Comparison of ENCODE assay signal across 8 mouse cellular contexts in the genomic region with DNA sequence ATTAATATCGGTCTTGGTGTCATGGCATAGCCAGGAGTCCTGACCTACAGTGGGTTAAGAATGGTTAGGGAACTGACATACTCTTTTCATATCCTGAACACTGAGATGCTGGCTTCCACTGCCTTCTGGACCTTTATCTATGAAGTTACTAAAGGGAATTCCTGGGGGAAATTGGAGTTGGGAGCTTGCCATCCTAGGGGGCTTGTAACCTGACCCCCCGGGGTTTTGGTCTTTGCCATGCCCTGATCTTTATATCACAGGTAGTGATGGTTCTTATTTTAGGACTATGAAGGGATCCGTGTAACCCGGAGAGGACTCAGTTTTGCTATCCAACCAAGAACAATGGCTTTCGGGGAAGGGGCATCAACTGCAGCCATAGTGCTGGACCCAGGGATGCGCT. TPM values are rescaled to one million over a fixed set of nuclear protein-coding genes. Genes with fewer than 3 reads are reported as not detected.
DNase-seq lines count a peak whose midpoint lies in the region; ATAC-seq and TF ChIP-seq lines count a peak whose summit lies in the region.

No protein-coding gene starts in this region.

- no peaks in the 10 kb centered on the region for H3K36me3 ChIP-seq in neural tube, embryonic 11.5 days (ENCODE audit: control insufficient read depth, insufficient read depth, low read length)
- no peaks in the 10 kb centered on the region for H3K36me3 ChIP-seq in limb, embryonic 14.5 days (ENCODE audit: control insufficient read depth, insufficient read depth, low read length)

- peaks cover 9% of the 10 kb centered on the region for H3K4me1 ChIP-seq in neural tube, embryonic 11.5 days (ENCODE audit: control insufficient read depth, insufficient read depth, low read length)
- peaks cover 6% of the 10 kb centered on the region; the same call in 1 of the 2 replicates for H3K4me1 ChIP-seq in limb, embryonic 14.5 days (ENCODE audit: control insufficient read depth, insufficient read depth, low read length)

- no peak for TF ChIP-seq POLR2A in limb, embryonic 14.5 days (IDR thresholded peaks at IDR 0.05; ENCODE audit: borderline replicate concordance, extremely low read depth, insufficient read depth, insufficient read length)

- 90% methylated on average over 6 of the region's 6 CpGs for WGBS in neural tube, embryonic 11.5 days
- 91% methylated on average over 6 of the region's 6 CpGs for WGBS in limb, embryonic 14.5 days

- H3K4me3 ChIP-seq in neural tube, embryonic 11.5 days (ENCODE audit: low read depth, low read length): peak overlapping the region; percentile 52
- H3K4me3 ChIP-seq in limb, embryonic 14.5 days (replicated peaks; ENCODE audit: low read length): peak overlapping the region; percentile 64

- no peaks in the 10 kb centered on the region for H3K27me3 ChIP-seq in neural tube, embryonic 11.5 days (ENCODE audit: control insufficient read depth, insufficient read depth, low read length)
- no peaks in the 10 kb centered on the region for H3K27me3 ChIP-seq in limb, embryonic 14.5 days (ENCODE audit: control insufficient read depth, insufficient read depth, low read length)

- H3K4me2 ChIP-seq in neural tube, embryonic 11.5 days (ENCODE audit: low read depth): peak overlapping the region; percentile 48
- peak overlapping the region; percentile 54 for H3K4me2 ChIP-seq in limb, embryonic 14.5 days (replicated peaks; ENCODE audit: low read depth, low read length, severe bottlenecking)

- H3K27ac ChIP-seq in neural tube, embryonic 11.5 days (ENCODE audit: low read depth, low read length): no peak overlapping the region
- H3K27ac ChIP-seq in limb, embryonic 14.5 days (replicated peaks; ENCODE audit: low read depth, low read length): no peak overlapping the region

- H3K9me3 ChIP-seq in neural tube, embryonic 11.5 days (ENCODE audit: control insufficient read depth, low read length): no peaks in the 10 kb centered on the region
- no peaks in the 10 kb centered on the region for H3K9me3 ChIP-seq in limb, embryonic 14.5 days (ENCODE audit: control insufficient read depth, low read length)

- no peak for ATAC-seq in neural tube, embryonic 11.5 days (ENCODE audit: insufficient read depth, low FRiP score, low TSS enrichment)
- no peak for ATAC-seq in limb, embryonic 14.5 days (ENCODE audit: low FRiP score, low read depth)

- no peak overlapping the region for H3K9ac ChIP-seq in neural tube, embryonic 11.5 days (ENCODE audit: low read length)
- H3K9ac ChIP-seq in limb, embryonic 14.5 days (ENCODE audit: low read depth, low read length, severe bottlenecking): 0 out of 2 replicates have a peak overlapping the region, but pooled peaks have one; percentile 63

- peak; percentile 50 for DNase-seq in cerebellum, adult 11-12 months
- no peak for DNase-seq in cerebellum, postnatal 4 days (ENCODE audit: low spot score in 2 of 2)
- no peak for DNase-seq in neural tube, embryonic 11.5 days (ENCODE audit: low spot score)
- no peak for DNase-seq in neural tube, embryonic 10.5 days (ENCODE audit: extremely low spot score, low spot score)
- DNase-seq in limb, embryonic 14.5 days (ENCODE audit: low spot score): no peak
- DNase-seq in ovary, postnatal 10 days (ENCODE audit: low spot score): no peak
- no peak for DNase-seq in adrenal gland, postnatal 10 days
- DNase-seq in layer of hippocampus, postnatal 36 days: no peak

RNA-seq across cellular contexts. Expression of gene Wdr89, which starts 1.3 kb away (rescaled TPM):
- 10.3 and 10.4 TPM in 2 replicates for polyA plus RNA-seq in neural tube, embryonic 11.5 days (2014; fragmentation: Nextera tagmentation; extraction: Ambion mirVana)
- 7.3 and 8.9 TPM in 2 replicates for polyA plus RNA-seq in limb, embryonic 14.5 days (2012; rRNA removed)
- polyA plus RNA-seq in limb, embryonic 14.5 days (2014; fragmentation: Nextera tagmentation; extraction: Ambion mirVana): 10.2 and 11.3 TPM in 2 replicates
- 1 to 10 TPM; 4.8 to 8.3 TPM for total RNA-seq in adrenal gland, postnatal 10 days (2021)
- total RNA-seq in layer of hippocampus, postnatal 36 days (2021): 1 to 10 TPM; 2.8 to 3.5 TPM
